Mouse (Mus musculus): ENCODE measurements around the gene Gm45783.

DNA sequence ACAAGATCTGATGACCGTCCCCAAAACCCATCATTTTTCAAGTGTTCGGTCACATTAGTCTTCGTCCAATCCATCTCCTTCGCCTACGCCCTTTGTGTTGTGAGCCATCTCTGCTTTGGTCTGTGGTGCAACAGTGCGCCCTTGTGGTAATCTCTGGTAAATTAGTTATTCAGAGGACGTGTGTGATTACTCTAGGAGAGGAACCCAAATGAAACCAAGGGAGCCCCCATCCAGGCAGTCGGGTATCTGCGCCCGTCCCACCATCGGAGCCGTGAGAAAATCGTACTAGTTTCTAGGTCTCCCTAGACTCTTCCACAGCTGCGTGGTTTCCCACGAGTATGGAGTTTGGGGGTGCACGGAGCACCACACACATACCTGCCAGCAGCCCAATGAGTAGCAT is 78.8 kb downstream of the Gm45783 start:
- TF ChIP-seq CTCF (IDR thresholded peaks at IDR 0.05; ENCODE audit: low read depth) (peak; percentile 61), EP300 (IDR thresholded peaks at IDR 0.05; ENCODE audit: low read depth) (no peak)

All from liver, embryonic 14.5 days (tissue).